Mouse (Mus musculus) erythroid progenitor cell, adult 5-6 weeks (primary cell): ENCODE data around the gene Gm4788. TPM values are rescaled to one million over a fixed set of nuclear protein-coding genes. Genes with fewer than 3 reads are reported as not detected.
"Not testable (repeated sequence)": the region's sequence is repeated elsewhere in the genome, so short reads cannot be mapped to it uniquely, and the experiment has no call there.

Experiments
- ATAC-seq: replicated peaks from 2 replicates; pipeline ENCODE4 v1.8.0; 2016; ENCODE audit warnings: moderate number of reproducible peaks, mild to moderate bottlenecking, moderate TSS enrichment, inconsistent platforms; ENCODE audit not compliant: poor library complexity, low FRiP score, severe bottlenecking
- total RNA-seq, 2 experiments: library from RNA; stranded (forward) in 1 of 2; stranded (reverse) in 1 of 2; fragments of 150-400 nt in 1 of 2; fragments of 186-747, 209-891 nt in 1 of 2; gene quantifications; 2 replicates each; pipeline versions ENCODE4 v1.2.3 to v1.2.4; 2015 to 2017; ENCODE audit warnings: low replicate concordance in 2 of 2

Gene Gm4788
- total RNA-seq (2015; ENCODE audit: low replicate concordance) (not detected in 2 replicates), total RNA-seq (2017; ENCODE audit: low replicate concordance) (not detected in 2 replicates)

DNA sequence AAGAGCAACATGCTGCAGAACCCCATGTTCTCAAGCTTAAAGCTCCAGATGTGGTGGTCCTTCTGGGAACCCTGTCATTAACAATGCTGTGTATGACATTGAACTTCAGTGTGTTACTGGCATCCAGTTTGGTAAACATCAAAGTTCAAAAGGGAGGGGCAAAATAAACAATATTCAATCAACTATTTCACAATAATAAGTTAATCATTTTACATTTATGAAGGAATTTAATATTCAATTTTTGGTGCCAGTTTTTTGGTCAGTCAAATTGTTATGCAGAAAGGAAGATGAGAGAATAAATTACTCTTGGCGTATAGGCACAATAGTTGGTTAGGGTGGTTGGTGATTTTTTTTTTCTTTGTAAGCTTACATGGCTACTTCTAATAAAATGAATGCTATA lies at the start of gene Gm4788:
Gene Gm4788, minus strand, starts transcription at position 101 of the 400 bp plus-strand sequence.
- ATAC-seq, result no peak

DNA sequence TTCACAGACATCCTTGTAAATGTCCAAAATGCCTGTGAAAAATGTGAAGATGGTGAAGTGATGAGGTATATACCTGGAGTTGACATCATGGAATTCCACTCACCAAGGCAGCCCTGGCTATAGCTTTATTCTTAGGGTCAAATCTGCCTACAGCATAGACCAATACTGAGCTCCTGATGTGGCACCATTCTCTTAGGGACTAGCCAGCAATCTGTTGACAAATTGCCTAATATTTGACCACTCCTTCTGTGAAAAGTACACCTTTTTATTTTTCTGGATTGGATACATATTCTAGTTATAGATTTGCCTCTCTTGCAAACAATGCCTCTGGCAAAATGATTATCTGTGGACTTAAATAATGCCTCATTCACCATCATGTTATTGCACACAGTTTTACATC lies 27.6 kb upstream of the Gm4788 start:
- no peak for ATAC-seq

DNA sequence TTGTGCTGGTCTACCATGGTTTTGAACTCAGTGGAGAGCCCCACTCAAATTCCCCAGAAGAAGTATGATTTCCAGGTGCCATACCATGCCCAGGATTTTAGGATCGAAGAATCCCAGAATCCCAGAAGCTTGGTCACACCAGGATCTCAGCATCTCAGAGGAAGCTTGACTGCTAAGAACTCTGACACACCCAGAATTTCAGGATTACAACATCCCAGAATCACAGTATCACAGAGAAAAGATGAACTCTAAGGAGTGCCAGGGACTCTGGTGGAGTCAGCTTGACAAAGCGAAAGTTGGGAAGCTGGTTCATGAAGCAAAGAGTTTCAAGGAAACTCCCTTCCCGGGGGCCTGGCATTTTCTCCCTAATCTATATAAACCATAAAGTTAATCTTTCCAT lies 11.1 kb downstream of the Gm4788 start:
- not testable (repeated sequence) for ATAC-seq

DNA sequence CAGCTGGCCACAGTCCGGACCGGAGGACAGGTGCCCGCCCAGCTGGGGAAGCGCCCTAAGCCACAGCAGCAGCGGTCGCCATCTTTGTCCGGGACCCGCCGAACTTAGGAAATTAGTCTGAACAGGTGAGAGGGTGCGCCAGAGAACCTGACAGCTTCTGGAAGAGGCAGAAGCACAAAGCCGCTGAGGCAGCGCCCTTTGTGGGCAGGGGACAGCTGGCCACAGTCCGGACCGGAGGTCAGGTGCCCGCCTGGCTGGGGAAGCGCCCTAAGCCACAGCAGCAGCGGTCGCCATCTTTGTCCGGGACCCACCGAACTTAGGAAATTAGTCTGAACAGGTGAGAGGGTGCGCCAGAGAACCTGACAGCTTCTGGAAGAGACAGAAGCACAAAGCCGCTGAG lies 64.4 kb downstream of the Gm4788 start:
- not testable (repeated sequence) for ATAC-seq

DNA sequence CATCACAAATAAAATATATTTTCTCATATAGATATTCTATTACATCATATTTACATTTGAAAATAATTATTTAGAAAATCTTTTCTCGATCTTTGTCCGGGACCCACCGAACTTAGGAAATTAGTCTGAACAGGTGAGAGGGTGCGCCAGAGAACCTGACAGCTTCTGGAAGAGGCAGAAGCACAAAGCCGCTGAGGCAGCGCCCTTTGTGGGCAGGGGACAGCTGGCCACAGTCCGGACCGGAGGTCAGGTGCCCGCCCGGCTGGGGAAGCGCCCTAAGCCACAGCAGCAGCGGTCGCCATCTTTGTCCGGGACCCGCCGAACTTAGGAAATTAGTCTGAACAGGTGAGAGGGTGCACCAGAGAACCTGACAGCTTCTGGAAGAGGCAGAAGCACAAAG lies 64.8 kb downstream of the Gm4788 start:
- ATAC-seq, result not testable (repeated sequence)

DNA sequence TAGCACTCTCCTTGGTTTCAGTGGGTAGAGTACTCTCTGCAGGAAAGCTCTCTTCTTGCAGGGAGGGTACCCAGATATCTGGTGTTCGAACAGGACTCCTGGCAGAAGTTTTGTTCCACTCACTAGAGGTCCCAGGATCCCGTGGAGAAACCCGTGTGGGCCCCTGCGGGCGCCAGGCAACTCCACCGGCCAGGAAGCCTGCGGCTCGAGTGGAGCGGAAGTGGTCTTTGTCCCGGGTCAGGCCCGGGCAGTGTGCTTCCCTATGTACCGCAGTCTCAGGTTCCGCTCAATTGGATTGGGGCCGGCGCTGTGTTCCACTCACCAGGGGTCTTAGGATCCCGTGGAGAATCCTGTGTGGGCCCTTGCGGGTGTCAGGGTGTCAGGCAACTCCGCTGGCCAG lies 131.1 kb downstream of the Gm4788 start:
- ATAC-seq, result not testable (repeated sequence)

Other genes starting within 250 kb of the Gm4788 start
- gene Cfhr1, start 221.0 kb downstream of the Gm4788 start, total RNA-seq (2015; ENCODE audit: low replicate concordance), result not detected in 2 replicates
- gene Cfhr1, start 221.0 kb downstream of the Gm4788 start, total RNA-seq (2017; ENCODE audit: low replicate concordance), result not detected in 2 replicates
- gene Cfhr2, start 77.5 kb upstream of the Gm4788 start, total RNA-seq (2015; ENCODE audit: low replicate concordance), result not detected in 2 replicates
- gene Cfhr2, start 77.5 kb upstream of the Gm4788 start, total RNA-seq (2017; ENCODE audit: low replicate concordance), result not detected in 2 replicates